Mouse (Mus musculus) embryonic facial prominence, embryonic 15.5 days (tissue): ENCODE measurements around the gene Uba52. TPM values are rescaled to one million over a fixed set of nuclear protein-coding genes. Genes with fewer than 3 reads are reported as not detected.

Experiments
- ATAC-seq: fragments of 200-750 bp; cut with Nextera tagmentation; 2 replicates; pipeline ENCODE4 v1.8.0; 2017; ENCODE audit warnings: low read depth, moderate TSS enrichment; ENCODE audit not compliant: insufficient number of reproducible peaks, low FRiP score, low TSS enrichment
- H3K27ac ChIP-seq: fragments of 300-500 bp; sonication (generic); replicated peaks from 2 replicates; pipeline ENCODE4 v1.5.1; 2015; ENCODE audit warnings: mild to moderate bottlenecking, inconsistent platforms
- H3K27me3 ChIP-seq: fragments of 300-500 bp; sonication (generic); 2 replicates; pipeline ENCODE4 v1.6.1; 2015; ENCODE audit warnings: inconsistent platforms
- H3K36me3 ChIP-seq: fragments of 300-500 bp; sonication (generic); 2 replicates; pipeline ENCODE4 v1.6.1; 2015; ENCODE audit warnings: mild to moderate bottlenecking, inconsistent platforms
- H3K4me1 ChIP-seq: fragments of 300-500 bp; sonication (generic); 2 replicates; pipeline ENCODE4 v1.6.1; 2015; ENCODE audit warnings: inconsistent platforms
- H3K4me2 ChIP-seq: fragments of 300-500 bp; sonication (generic); replicated peaks from 2 replicates; pipeline ENCODE4 v1.6.1; 2015; ENCODE audit warnings: mild to moderate bottlenecking, inconsistent platforms
- H3K4me3 ChIP-seq: fragments of 300-500 bp; sonication (generic); replicated peaks from 2 replicates; pipeline ENCODE4 v1.5.1; 2015; ENCODE audit warnings: mild to moderate bottlenecking, inconsistent platforms
- H3K9ac ChIP-seq: fragments of 300-500 bp; sonication (generic); 2 replicates; pipeline ENCODE4 v1.6.1; 2015; ENCODE audit warnings: inconsistent platforms
- H3K9me3 ChIP-seq: fragments of 300-500 bp; sonication (generic); replicated peaks from 2 replicates; pipeline ENCODE4 v1.6.1; 2016; ENCODE audit warnings: inconsistent platforms
- WGBS: fragments of 180-500 bp; shearing (Covaris S2); methylation state at CpG from one replicate; pipeline ENCODE4 v1.1.7; 2015; 5-methylcytosine and 5-hydroxymethylcytosine counted together
- polyA plus RNA-seq: library from polyadenylated mRNA; unstranded; fragments of >200 nt; fragmentation: Nextera tagmentation; extraction: Ambion mirVana; gene quantifications from 2 replicates; pipeline ENCODE4 v1.2.1, GENCODE M21; 2015

The Uba52 gene
- polyA plus RNA-seq, 1 experiment from 2014 or later = 1,016 TPM

DNA sequence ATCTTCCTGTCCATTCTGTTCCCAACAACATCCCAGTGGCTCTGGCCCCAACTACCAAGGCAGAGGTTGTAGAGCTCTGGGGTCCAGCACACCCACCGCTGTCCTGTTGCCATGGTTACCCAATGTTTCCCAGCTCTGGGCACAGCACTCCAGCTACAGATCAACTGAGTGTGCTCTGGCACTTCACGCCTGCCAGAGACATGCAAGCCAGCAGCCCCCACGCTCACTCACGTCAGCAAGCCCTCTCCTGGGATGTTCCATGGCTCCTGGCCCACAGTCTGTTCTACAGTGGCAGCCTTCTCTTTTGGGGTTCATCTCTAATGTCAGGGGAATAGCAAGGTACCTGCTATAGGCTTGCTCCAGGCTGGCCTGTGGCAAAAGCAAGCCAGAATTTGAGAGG is 47.3 kb downstream of the Uba52 start:
- no peak for ATAC-seq
- peaks cover 25% of the 10 kb centered on the region for H3K4me1 ChIP-seq

DNA sequence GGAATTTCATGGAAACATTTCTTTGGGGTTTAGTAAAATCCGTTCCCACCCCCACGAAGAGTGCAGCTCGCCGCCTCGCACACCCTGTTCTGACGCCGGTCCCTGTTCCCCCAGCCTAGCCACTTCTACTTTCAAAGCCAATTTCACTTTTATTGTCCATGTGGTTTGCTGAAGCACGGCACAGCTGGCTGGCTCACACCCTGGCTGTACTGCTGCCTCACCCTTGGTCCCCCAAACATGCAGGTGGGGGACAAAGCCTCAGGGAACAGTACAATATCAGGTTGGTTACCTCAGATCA is 48.1 kb downstream of the Uba52 start:
- Histone ChIP-seq H3K27ac (no peak overlapping the region), H3K4me1 (peaks cover 19% of the 10 kb centered on the region), H3K9ac (no peak overlapping the region), H3K4me3 (no peak overlapping the region), H3K36me3 (peaks cover 10% of the 10 kb centered on the region; the same call in 1 of the 2 replicates), H3K27me3 (no peaks in the 10 kb centered on the region), H3K9me3 (no peaks in the 10 kb centered on the region), H3K4me2 (no peak overlapping the region)
- no peak for ATAC-seq
- 93% methylated on average over 8 of the region's 8 CpGs for WGBS

More for the DNA sequence above, 47.3 kb downstream of the Uba52 start:
- peaks cover 10% of the 10 kb centered on the region; the same call in 1 of the 2 replicates for H3K36me3 ChIP-seq
- no peak overlapping the region for H3K27ac ChIP-seq
- no peak overlapping the region for H3K4me3 ChIP-seq
- no peaks in the 10 kb centered on the region for H3K27me3 ChIP-seq
- no peaks in the 10 kb centered on the region for H3K9me3 ChIP-seq
- 81% methylated on average over 4 of the region's 4 CpGs for WGBS
- H3K9ac ChIP-seq = no peak overlapping the region
- no peak overlapping the region for H3K4me2 ChIP-seq

DNA sequence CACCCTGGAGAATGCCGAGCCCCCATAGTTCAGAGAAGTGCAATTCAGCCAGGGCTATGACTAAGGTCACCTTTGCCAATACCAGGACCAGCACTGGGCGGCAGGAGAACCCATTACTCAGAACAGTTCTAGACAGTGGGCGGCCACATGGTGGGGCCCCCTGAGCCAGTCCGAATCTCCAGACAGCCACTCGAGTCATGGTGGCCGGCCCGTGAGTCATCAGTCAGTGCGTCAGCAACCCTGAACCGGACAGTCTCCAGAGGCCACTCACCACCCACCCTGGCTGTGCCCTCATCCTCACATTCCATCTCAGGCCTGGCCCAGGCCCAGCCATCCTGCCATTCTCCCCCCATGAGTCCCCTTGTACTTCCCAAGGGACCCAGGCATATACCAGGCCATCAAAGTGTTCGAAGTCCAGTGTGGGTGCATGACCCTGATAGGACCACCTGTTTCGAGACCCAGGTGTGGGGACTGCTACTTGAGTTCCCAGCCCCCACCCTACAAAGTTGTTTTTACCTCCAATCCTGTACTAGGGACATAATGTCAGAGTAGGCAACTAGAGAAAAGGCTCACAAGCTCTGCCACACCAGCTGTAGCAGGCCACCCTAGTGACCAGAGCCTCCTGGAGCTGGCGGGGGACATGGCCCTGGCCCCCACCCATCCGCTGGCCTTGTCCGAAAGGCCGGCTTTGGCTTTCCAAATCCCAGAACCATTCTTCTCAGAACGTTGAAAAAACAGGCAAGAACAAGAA is 48.7 kb downstream of the Uba52 start:
- Histone ChIP-seq H3K27ac (no peak overlapping the region), H3K4me2 (no peak overlapping the region), H3K9me3 (no peaks in the 10 kb centered on the region), H3K9ac (no peak overlapping the region), H3K4me1 (peaks cover 13% of the 10 kb centered on the region), H3K36me3 (peaks cover 8% of the 10 kb centered on the region; the same call in 1 of the 2 replicates), H3K27me3 (no peaks in the 10 kb centered on the region), H3K4me3 (no peak overlapping the region)
- 86% methylated on average over 16 of the region's 16 CpGs for WGBS
- no peak for ATAC-seq

DNA sequence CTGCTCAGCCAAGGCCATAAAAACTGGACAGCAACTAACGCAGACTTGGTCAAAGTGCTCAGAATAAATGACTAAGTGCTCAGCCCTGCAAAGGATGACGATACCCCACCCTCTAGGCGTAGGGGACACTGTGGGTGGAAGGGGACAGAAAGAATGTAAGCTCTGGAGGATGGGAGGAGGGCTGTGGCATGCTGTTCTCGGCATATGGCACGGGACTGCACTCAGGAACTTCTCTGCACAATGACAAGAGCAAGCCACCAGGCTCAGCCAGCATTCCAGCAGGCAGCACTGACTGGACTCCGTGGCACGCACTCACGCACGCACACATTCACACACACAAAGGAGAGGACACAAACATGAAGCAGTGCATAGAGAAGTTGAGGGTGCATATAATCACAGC is 50.0 kb downstream of the Uba52 start:
- H3K9ac ChIP-seq = no peak overlapping the region
- no peak overlapping the region for H3K4me2 ChIP-seq
- H3K4me3 ChIP-seq = no peak overlapping the region
- no peaks in the 10 kb centered on the region for H3K27me3 ChIP-seq
- no peak overlapping the region for H3K27ac ChIP-seq
- 73% methylated on average over 9 of the region's 9 CpGs for WGBS
- ATAC-seq = no peak
- H3K4me1 ChIP-seq = 0 out of 2 replicates have a peak, but pooled peaks cover under 1% of the 10 kb centered on the region
- no peaks in the 10 kb centered on the region for H3K9me3 ChIP-seq
- no peaks in the 10 kb centered on the region for H3K36me3 ChIP-seq

DNA sequence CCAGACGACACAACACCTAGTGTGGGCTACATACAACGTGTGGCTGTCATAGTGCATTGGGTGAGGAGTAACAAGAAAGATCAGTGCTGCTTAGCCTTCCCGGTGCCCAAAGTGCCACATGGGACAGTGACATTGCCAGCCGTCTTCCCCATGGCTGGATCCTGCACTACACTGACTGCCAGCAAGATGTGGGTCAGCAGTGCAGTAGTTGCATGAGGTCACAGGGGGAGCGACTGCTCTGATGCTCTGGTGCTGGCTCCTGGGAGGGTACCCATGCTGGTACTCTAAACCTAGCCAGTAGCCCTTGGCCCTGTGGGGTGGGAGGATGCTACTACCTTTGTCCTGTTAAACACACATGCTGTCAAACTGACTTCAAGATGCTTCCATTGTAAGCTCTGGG is 50.4 kb downstream of the Uba52 start:
- no peaks in the 10 kb centered on the region for H3K27me3 ChIP-seq
- ATAC-seq = no peak
- H3K9me3 ChIP-seq = no peaks in the 10 kb centered on the region
- 85% methylated on average over 5 of the region's 5 CpGs for WGBS
- no peak overlapping the region for H3K9ac ChIP-seq
- H3K4me3 ChIP-seq = no peak overlapping the region
- H3K27ac ChIP-seq = no peak overlapping the region
- no peaks in the 10 kb centered on the region for H3K36me3 ChIP-seq
- H3K4me2 ChIP-seq = no peak overlapping the region
- no peaks in the 10 kb centered on the region for H3K4me1 ChIP-seq

DNA sequence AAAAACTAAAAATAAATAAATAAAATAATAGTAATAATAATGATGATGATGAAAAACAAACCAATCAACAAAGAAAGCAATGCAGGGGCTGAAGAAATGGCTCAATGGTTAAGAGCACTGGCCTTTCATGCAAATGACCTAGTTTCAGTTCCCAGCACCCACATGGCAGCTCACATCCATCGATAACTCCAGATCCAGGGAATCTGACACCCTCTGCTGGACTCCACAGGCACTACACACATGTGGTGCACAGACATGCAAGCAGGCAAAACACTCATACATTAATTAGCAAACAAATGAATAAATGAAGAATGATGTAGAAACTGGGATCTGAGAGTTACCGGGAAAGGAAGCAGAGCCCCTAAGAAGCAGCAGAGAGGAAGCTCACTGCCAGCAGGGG is 51.0 kb downstream of the Uba52 start:
- Histone ChIP-seq H3K36me3 (no peaks in the 10 kb centered on the region), H3K27me3 (no peaks in the 10 kb centered on the region), H3K4me2 (no peak overlapping the region), H3K9me3 (no peaks in the 10 kb centered on the region), H3K27ac (no peak overlapping the region), H3K4me3 (no peak overlapping the region), H3K4me1 (peaks cover 2% of the 10 kb centered on the region), H3K9ac (no peak overlapping the region)
- no peak for ATAC-seq
- 95% methylated on average over 2 of the region's 2 CpGs for WGBS

DNA sequence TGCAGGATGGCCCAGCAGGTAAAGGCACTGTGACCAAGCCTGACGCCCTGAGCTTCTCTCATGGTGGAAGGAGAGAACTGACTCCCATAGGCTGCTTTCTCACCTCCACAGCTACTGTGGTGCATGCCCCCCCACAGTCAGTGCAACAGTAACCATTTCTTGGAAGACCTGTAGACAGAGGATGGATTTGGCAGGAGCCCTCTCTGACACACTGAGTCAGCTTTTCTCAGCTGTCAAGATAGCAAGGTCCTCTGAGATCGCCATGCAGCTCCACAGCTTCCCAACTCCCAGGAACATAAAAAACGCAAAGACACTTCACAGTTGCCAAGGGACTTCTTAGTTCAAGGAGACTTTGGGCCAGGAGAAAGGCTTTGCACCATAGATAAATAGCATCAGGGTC is 52.1 kb downstream of the Uba52 start:
- H3K4me3 ChIP-seq = no peak overlapping the region
- H3K4me2 ChIP-seq = no peak overlapping the region
- H3K27ac ChIP-seq = no peak overlapping the region
- H3K36me3 ChIP-seq = no peaks in the 10 kb centered on the region
- H3K9ac ChIP-seq = no peak overlapping the region
- no peak for ATAC-seq
- no peaks in the 10 kb centered on the region for H3K9me3 ChIP-seq
- no peaks in the 10 kb centered on the region for H3K27me3 ChIP-seq
- peaks cover 12% of the 10 kb centered on the region for H3K4me1 ChIP-seq
- WGBS = 81% methylated on average over 3 of the region's 3 CpGs

Other genes starting within 250 kb of the Uba52 start
- gene Homer3, start 228.0 kb downstream of the Uba52 start, polyA plus RNA-seq = 43.2 and 49.4 TPM in 2 replicates
- 50.2 and 52.1 TPM in 2 replicates for gene Ddx49, start 208.3 kb downstream of the Uba52 start, polyA plus RNA-seq
- gene Cope, start 208.3 kb downstream of the Uba52 start, polyA plus RNA-seq = 377 and 397 TPM in 2 replicates
- 8.9 and 9.3 TPM in 2 replicates for gene Cers1, start 195.0 kb downstream of the Uba52 start, polyA plus RNA-seq
- gene Gdf1, start 181.0 kb downstream of the Uba52 start, polyA plus RNA-seq = 1.7 and 2.6 TPM in 2 replicates
- 18.6 and 21.2 TPM in 2 replicates for gene Upf1, start 157.5 kb downstream of the Uba52 start, polyA plus RNA-seq
- 5.1 and 7.3 TPM in 2 replicates for gene Comp, start 137.2 kb downstream of the Uba52 start, polyA plus RNA-seq
- gene Crtc1, start 71.2 kb downstream of the Uba52 start, polyA plus RNA-seq = 24.0 and 24.4 TPM in 2 replicates
- 27.6 and 28.1 TPM in 2 replicates for gene Klhl26, start 33.8 kb downstream of the Uba52 start, polyA plus RNA-seq
- gene Tmem59l, start 23.4 kb downstream of the Uba52 start, polyA plus RNA-seq = 16.5 and 18.7 TPM in 2 replicates
- gene Crlf1, start 17.6 kb downstream of the Uba52 start, polyA plus RNA-seq = 151 and 159 TPM in 2 replicates
- 155 and 174 TPM in 2 replicates for gene Rex1bd, start 4.0 kb downstream of the Uba52 start, polyA plus RNA-seq
- gene Fkbp8, start 16.9 kb upstream of the Uba52 start, polyA plus RNA-seq = 310 and 324 TPM in 2 replicates
- 57.7 and 59.1 TPM in 2 replicates for gene Kxd1, start 17.2 kb upstream of the Uba52 start, polyA plus RNA-seq
- gene Ell, start 28.7 kb upstream of the Uba52 start, polyA plus RNA-seq = 19.6 and 22.7 TPM in 2 replicates
- gene Isyna1, start 83.6 kb upstream of the Uba52 start, polyA plus RNA-seq = 139 and 143 TPM in 2 replicates
- gene Ssbp4, start 98.1 kb upstream of the Uba52 start, polyA plus RNA-seq = 127 and 130 TPM in 2 replicates
- gene Lrrc25, start 105.4 kb upstream of the Uba52 start, polyA plus RNA-seq = 2.9 and 4.0 TPM in 2 replicates
- 0.16 TPM in 2 replicates for gene Gdf15, start 121.7 kb upstream of the Uba52 start, polyA plus RNA-seq
- 52.1 and 56.6 TPM in 2 replicates for gene Pgpep1, start 149.6 kb upstream of the Uba52 start, polyA plus RNA-seq
- 243 and 244 TPM in 2 replicates for gene Lsm4, start 162.4 kb upstream of the Uba52 start, polyA plus RNA-seq
- 97.7 and 99.6 TPM in 2 replicates for gene Jund, start 188.1 kb upstream of the Uba52 start, polyA plus RNA-seq
- gene Iqcn, start 192.7 kb upstream of the Uba52 start, polyA plus RNA-seq = 0.03 and 0.04 TPM in 2 replicates
- gene Gm3336, start 207.7 kb upstream of the Uba52 start, polyA plus RNA-seq = not detected in 2 replicates
- gene Pde4c, start 212.9 kb upstream of the Uba52 start, polyA plus RNA-seq = 0.16 and 0.29 TPM in 2 replicates
- gene Rab3a, start 243.9 kb upstream of the Uba52 start, polyA plus RNA-seq = 22.7 and 28.6 TPM in 2 replicates